Mouse (Mus musculus): ENCODE measurements around the gene Dnah7c.

DNA sequence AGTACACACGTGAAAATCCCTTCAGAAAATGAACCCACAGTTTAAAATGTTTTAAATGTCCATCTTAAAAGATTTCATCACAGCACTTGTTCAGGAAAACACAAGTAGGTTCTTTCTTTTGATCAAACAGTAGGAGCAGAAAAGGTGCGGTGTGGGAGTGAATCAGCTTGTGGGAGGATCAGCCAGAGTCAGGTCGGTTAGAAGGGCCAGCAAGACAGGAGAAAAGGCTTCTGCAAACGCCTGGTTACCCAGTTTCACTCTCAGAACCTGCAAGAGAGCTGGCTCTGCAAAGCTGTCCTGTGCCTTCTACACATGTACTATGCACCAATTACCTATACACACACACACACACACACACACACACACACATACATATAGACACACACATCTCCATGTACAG, 418.0 kb downstream of the Dnah7c start:
- TF ChIP-seq EP300 (optimal IDR thresholded peaks at IDR 0.05): no peak
- no peak for TF ChIP-seq CTCF (IDR thresholded peaks at IDR 0.05; ENCODE audit: low read depth)
